Mouse (Mus musculus) midbrain, embryonic 12.5 days (tissue): ENCODE results near the gene Dnajc6. TPM values are rescaled to one million over a fixed set of nuclear protein-coding genes. Genes with fewer than 3 reads are reported as not detected.
A peak's percentile ranks its signal among the peaks of the same experiment; 100 is the strongest.

Experiments used
- ATAC-seq: fragments of 200-750 bp; cut with Nextera tagmentation; 2 replicates; pipeline ENCODE4 v1.8.0; 2017; ENCODE audit warnings: low read depth, moderate TSS enrichment, moderate library complexity; ENCODE audit not compliant: low FRiP score
- H3K27ac ChIP-seq: fragments of 300-500 bp; sonication (generic); replicated peaks from 2 replicates; pipeline ENCODE4 v1.5.1; 2016; ENCODE audit warnings: mild to moderate bottlenecking
- H3K27me3 ChIP-seq: fragments of 300-500 bp; sonication (generic); 2 replicates; pipeline ENCODE4 v1.6.1; 2016; ENCODE audit warnings: mild to moderate bottlenecking
- H3K36me3 ChIP-seq: fragments of 300-500 bp; sonication (generic); 2 replicates; pipeline ENCODE4 v1.6.1; 2016
- H3K4me1 ChIP-seq: fragments of 300-500 bp; sonication (generic); 2 replicates; pipeline ENCODE4 v1.6.1; 2016
- H3K4me2 ChIP-seq: fragments of 300-500 bp; sonication (generic); replicated peaks from 2 replicates; pipeline ENCODE4 v1.6.1; 2016; ENCODE audit warnings: mild to moderate bottlenecking, moderate library complexity
- H3K4me3 ChIP-seq: fragments of 300-500 bp; sonication (generic); 2 replicates; pipeline ENCODE4 v1.5.1; 2016; ENCODE audit warnings: mild to moderate bottlenecking
- H3K9ac ChIP-seq: fragments of 300-500 bp; sonication (generic); replicated peaks from 2 replicates; pipeline ENCODE4 v1.6.1; 2016; ENCODE audit warnings: mild to moderate bottlenecking, moderate library complexity
- H3K9me3 ChIP-seq: fragments of 300-500 bp; sonication (generic); 2 replicates; pipeline ENCODE4 v1.6.1; 2016; ENCODE audit warnings: mild to moderate bottlenecking
- WGBS: fragments of 180-500 bp; shearing (Covaris S2); methylation state at CpG from one replicate; pipeline ENCODE4 v1.1.7; 2016; 5-methylcytosine and 5-hydroxymethylcytosine counted together
- polyA plus RNA-seq: library from polyadenylated mRNA; unstranded; fragments of >200 nt; fragmentation: Nextera tagmentation; extraction: Ambion mirVana; gene quantifications from 2 replicates; pipeline ENCODE4 v1.2.1, GENCODE M21; 2016

Dnajc6 gene
- polyA plus RNA-seq, 1 experiment from 2014 or later, result 10.7 TPM

GRCm38 (mm10) chr4:101581156-101581555 lies 84.7 kb downstream of the Dnajc6 start:
- Histone ChIP-seq H3K27me3 (no peaks in the 10 kb centered on the region), H3K4me3 (no peak overlapping the region), H3K4me1 (0 out of 2 replicates have a peak, but pooled peaks cover 8% of the 10 kb centered on the region), H3K9me3 (no peaks in the 10 kb centered on the region), H3K27ac (no peak overlapping the region), H3K9ac (no peak overlapping the region), H3K36me3 (no peaks in the 10 kb centered on the region), H3K4me2 (no peak overlapping the region)
- ATAC-seq, result no peak
- WGBS, result 79% methylated on average over 4 of the region's 4 CpGs

GRCm38 (mm10) chr4:101582882-101583281 lies 86.4 kb downstream of the Dnajc6 start:
- Histone ChIP-seq H3K4me2 (no peak overlapping the region), H3K4me1 (0 out of 2 replicates have a peak, but pooled peaks cover 8% of the 10 kb centered on the region), H3K9ac (no peak overlapping the region), H3K4me3 (no peak overlapping the region), H3K9me3 (no peaks in the 10 kb centered on the region), H3K27me3 (no peaks in the 10 kb centered on the region), H3K27ac (no peak overlapping the region), H3K36me3 (no peaks in the 10 kb centered on the region)
- no peak for ATAC-seq
- 81% methylated on average over 2 of the region's 2 CpGs for WGBS

GRCm38 (mm10) chr4:101584524-101585454 lies 88.3 kb downstream of the Dnajc6 start:
- ATAC-seq, result peak; percentile 50
- 59% methylated on average over 19 of the region's 19 CpGs for WGBS
- H3K4me1 ChIP-seq, result 0 out of 2 replicates have a peak, but pooled peaks cover 11% of the 10 kb centered on the region
- H3K9ac ChIP-seq, result no peak overlapping the region
- no peaks in the 10 kb centered on the region for H3K36me3 ChIP-seq
- no peak overlapping the region for H3K4me2 ChIP-seq
- H3K9me3 ChIP-seq, result no peaks in the 10 kb centered on the region
- H3K27ac ChIP-seq, result 0 out of 2 replicates have a peak overlapping the region, but pooled peaks have one; percentile 40
- H3K27me3 ChIP-seq, result no peaks in the 10 kb centered on the region
- no peak overlapping the region for H3K4me3 ChIP-seq

- H3K4me2 ChIP-seq, result no peak overlapping the region
- H3K4me1 ChIP-seq, result 0 out of 2 replicates have a peak, but pooled peaks cover 11% of the 10 kb centered on the region
- no peak overlapping the region for H3K4me3 ChIP-seq
- WGBS, result 62% methylated on average over 8 of the region's 8 CpGs
- H3K27me3 ChIP-seq, result no peaks in the 10 kb centered on the region
- ATAC-seq, result 0 out of 2 replicates have a peak, but pooled peaks have one; percentile 27
- H3K9me3 ChIP-seq, result no peaks in the 10 kb centered on the region
- no peak overlapping the region for H3K9ac ChIP-seq
- 0 out of 2 replicates have a peak overlapping the region, but pooled peaks have one; percentile 40 for H3K27ac ChIP-seq
- no peaks in the 10 kb centered on the region for H3K36me3 ChIP-seq
Measured at GRCm38 (mm10) chr4:101585455-101586184, 89.2 kb downstream of the Dnajc6 start.

GRCm38 (mm10) chr4:101588932-101589331 lies 92.5 kb downstream of the Dnajc6 start:
- Histone ChIP-seq H3K9ac (no peak overlapping the region), H3K4me1 (0 out of 2 replicates have a peak, but pooled peaks cover 11% of the 10 kb centered on the region), H3K27me3 (no peaks in the 10 kb centered on the region), H3K4me2 (no peak overlapping the region), H3K9me3 (no peaks in the 10 kb centered on the region), H3K36me3 (no peaks in the 10 kb centered on the region), H3K27ac (no peak overlapping the region), H3K4me3 (no peak overlapping the region)
- ATAC-seq, result peak; percentile 29; the same call in 1 of the 2 replicates
- 75% methylated on average over 8 of the region's 8 CpGs for WGBS

- no peaks in the 10 kb centered on the region for H3K27me3 ChIP-seq
- H3K4me1 ChIP-seq, result 0 out of 2 replicates have a peak, but pooled peaks cover 11% of the 10 kb centered on the region
- WGBS, result 94% methylated on average over 3 of the region's 3 CpGs
- no peak overlapping the region for H3K9ac ChIP-seq
- H3K9me3 ChIP-seq, result no peaks in the 10 kb centered on the region
- ATAC-seq, result no peak
- no peak overlapping the region for H3K27ac ChIP-seq
- no peaks in the 10 kb centered on the region for H3K36me3 ChIP-seq
- H3K4me2 ChIP-seq, result no peak overlapping the region
- H3K4me3 ChIP-seq, result no peak overlapping the region
Measured at GRCm38 (mm10) chr4:101589771-101590170, 93.3 kb downstream of the Dnajc6 start.

- no peaks in the 10 kb centered on the region for H3K9me3 ChIP-seq
- no peaks in the 10 kb centered on the region for H3K36me3 ChIP-seq
- no peaks in the 10 kb centered on the region for H3K27me3 ChIP-seq
- no peak overlapping the region for H3K27ac ChIP-seq
- WGBS, result 88% methylated on average over 1 of the region's 1 CpGs
- H3K4me3 ChIP-seq, result no peak overlapping the region
- no peak for ATAC-seq
- H3K4me1 ChIP-seq, result 0 out of 2 replicates have a peak, but pooled peaks cover 3% of the 10 kb centered on the region
- no peak overlapping the region for H3K9ac ChIP-seq
- H3K4me2 ChIP-seq, result no peak overlapping the region
Measured at GRCm38 (mm10) chr4:101591400-101591799, 95.0 kb downstream of the Dnajc6 start.

- Histone ChIP-seq H3K4me1 (0 out of 2 replicates have a peak, but pooled peaks cover 3% of the 10 kb centered on the region), H3K9ac (no peak overlapping the region), H3K27ac (no peak overlapping the region), H3K27me3 (no peaks in the 10 kb centered on the region), H3K9me3 (no peaks in the 10 kb centered on the region), H3K36me3 (no peaks in the 10 kb centered on the region), H3K4me3 (no peak overlapping the region), H3K4me2 (no peak overlapping the region)
- no peak for ATAC-seq
- WGBS, result 78% methylated on average over 3 of the region's 3 CpGs
Measured at GRCm38 (mm10) chr4:101592466-101592865, 96.0 kb downstream of the Dnajc6 start.

GRCm38 (mm10) chr4:101601758-101602157 lies 105.3 kb downstream of the Dnajc6 start:
- Histone ChIP-seq H3K4me3 (no peak overlapping the region), H3K4me1 (no peaks in the 10 kb centered on the region), H3K27ac (no peak overlapping the region), H3K27me3 (no peaks in the 10 kb centered on the region), H3K4me2 (no peak overlapping the region), H3K9ac (no peak overlapping the region), H3K36me3 (no peaks in the 10 kb centered on the region), H3K9me3 (no peaks in the 10 kb centered on the region)
- ATAC-seq, result no peak

- H3K4me1 ChIP-seq, result no peaks in the 10 kb centered on the region
- ATAC-seq, result no peak
- H3K27ac ChIP-seq, result no peak overlapping the region
- no peaks in the 10 kb centered on the region for H3K27me3 ChIP-seq
- 84% methylated on average over 3 of the region's 3 CpGs for WGBS
- H3K9me3 ChIP-seq, result no peaks in the 10 kb centered on the region
- no peak overlapping the region for H3K9ac ChIP-seq
- H3K36me3 ChIP-seq, result no peaks in the 10 kb centered on the region
- no peak overlapping the region for H3K4me3 ChIP-seq
- no peak overlapping the region for H3K4me2 ChIP-seq
Measured at GRCm38 (mm10) chr4:101603635-101604034, 107.2 kb downstream of the Dnajc6 start.

GRCm38 (mm10) chr4:101616520-101616919 lies 120.1 kb downstream of the Dnajc6 start:
- Histone ChIP-seq H3K27ac (no peak overlapping the region), H3K4me2 (no peak overlapping the region), H3K4me3 (no peak overlapping the region), H3K27me3 (no peaks in the 10 kb centered on the region), H3K36me3 (peaks cover 3% of the 10 kb centered on the region; the same call in 1 of the 2 replicates), H3K4me1 (no peaks in the 10 kb centered on the region), H3K9ac (no peak overlapping the region), H3K9me3 (no peaks in the 10 kb centered on the region)
- no peak for ATAC-seq
- 84% methylated on average over 5 of the region's 5 CpGs for WGBS

GRCm38 (mm10) chr4:101617742-101618141 lies 121.3 kb downstream of the Dnajc6 start:
- no peak overlapping the region for H3K4me2 ChIP-seq
- peaks cover 3% of the 10 kb centered on the region; the same call in 1 of the 2 replicates for H3K36me3 ChIP-seq

More at GRCm38 (mm10) chr4:101617742-101618141, 121.3 kb downstream of the Dnajc6 start:
- H3K4me1 ChIP-seq, result no peaks in the 10 kb centered on the region
- no peaks in the 10 kb centered on the region for H3K27me3 ChIP-seq
- H3K4me3 ChIP-seq, result no peak overlapping the region
- no peak for ATAC-seq
- H3K27ac ChIP-seq, result no peak overlapping the region
- WGBS, result 71% methylated on average over 2 of the region's 2 CpGs
- no peak overlapping the region for H3K9ac ChIP-seq
- no peaks in the 10 kb centered on the region for H3K9me3 ChIP-seq
